Mouse (Mus musculus) forebrain, embryonic 14.5 days (tissue): Measurements from ENCODE around the gene Clmn. TPM values are rescaled to one million over a fixed set of nuclear protein-coding genes. Genes with fewer than 3 reads are reported as not detected.

ENCODE experiments used
- ATAC-seq: fragments of 200-750 bp; cut with Nextera tagmentation; 2 replicates; pipeline ENCODE4 v1.8.0; 2017; ENCODE audit warnings: mild to moderate bottlenecking, moderate library complexity
- DNase-seq: peaks from one replicate; pipeline ENCODE4 v3.0.0-alpha.2; 2015; ENCODE audit warnings: low spot score
- H3K27ac ChIP-seq: fragments of 300-500 bp; sonication (generic); 2 replicates; pipeline ENCODE4 v1.5.1; 2014; ENCODE audit warnings: low read depth, mild to moderate bottlenecking, control low read depth, low read length, moderate library complexity
- H3K27me3 ChIP-seq: fragments of 300-500 bp; sonication (generic); replicated peaks from 2 replicates; pipeline ENCODE4 v1.6.1; 2014; ENCODE audit warnings: low read length, control low read depth, mixed read lengths; ENCODE audit not compliant: control insufficient read depth, insufficient read depth
- H3K36me3 ChIP-seq: fragments of 300-500 bp; sonication (generic); 2 replicates; pipeline ENCODE4 v1.6.1; 2014; ENCODE audit warnings: low read length, control low read depth; ENCODE audit not compliant: control insufficient read depth, insufficient read depth
- H3K4me1 ChIP-seq: fragments of 300-500 bp; sonication (generic); 2 replicates; pipeline ENCODE4 v1.6.1; 2014; ENCODE audit warnings: antibody characterized with exemption, low read length, control low read depth; ENCODE audit not compliant: control insufficient read depth, insufficient read depth
- H3K4me2 ChIP-seq: fragments of 300-500 bp; sonication (generic); 2 replicates; pipeline ENCODE4 v1.6.1; 2014; ENCODE audit warnings: mild to moderate bottlenecking, control low read depth, low read length
- H3K4me3 ChIP-seq: fragments of 300-500 bp; sonication (generic); 2 replicates; pipeline ENCODE4 v1.5.1; 2014; ENCODE audit warnings: low read depth, low read length, control low read depth
- H3K9ac ChIP-seq: fragments of 300-500 bp; sonication (generic); 2 replicates; pipeline ENCODE4 v1.6.1; 2014; ENCODE audit warnings: mild to moderate bottlenecking, low read length, control low read depth, moderate library complexity
- H3K9me3 ChIP-seq: fragments of 300-500 bp; sonication (generic); replicated peaks from 2 replicates; pipeline ENCODE4 v1.6.1; 2016; ENCODE audit warnings: low read length, control low read depth, mixed read lengths; ENCODE audit not compliant: control insufficient read depth
- WGBS: fragments of 180-500 bp; shearing (Covaris S2); extraction: QIAGEN DNeasy Blood & Tissue Kit; methylation state at CpG from one replicate; pipeline ENCODE4 v1.1.7; 2014; 5-methylcytosine and 5-hydroxymethylcytosine counted together
- polyA plus RNA-seq: library from polyadenylated mRNA; unstranded; fragments of >200 nt; fragmentation: Nextera tagmentation; extraction: Ambion mirVana; gene quantifications from 2 replicates; pipeline ENCODE4 v1.2.1, GENCODE M21; 2014

The Clmn gene
- polyA plus RNA-seq, 1 experiment from 2014 or later, result 0.33 TPM

DNA sequence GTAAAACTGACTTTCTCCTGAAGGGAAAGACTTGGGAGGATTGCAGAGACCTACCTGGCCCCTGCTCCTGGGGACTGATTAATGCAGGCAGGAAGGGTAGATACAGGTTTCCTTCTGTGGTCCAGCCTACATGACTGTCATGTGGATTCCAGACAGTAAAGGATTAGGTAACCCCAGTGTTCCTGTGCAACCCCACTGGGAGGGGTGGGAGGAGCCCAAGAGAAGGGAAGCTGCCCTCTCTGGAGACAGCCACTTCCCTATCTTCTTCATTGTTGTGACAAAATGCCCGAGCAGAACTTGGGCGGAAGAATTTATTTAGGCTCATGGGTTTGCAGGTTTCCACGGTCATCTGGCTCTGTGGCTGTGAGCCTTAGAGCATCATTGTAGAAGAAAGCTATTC lies 3.6 kb upstream of the Clmn start:
- WGBS, result 93% methylated on average over 3 of the region's 3 CpGs
- DNase-seq, result no peak
- Histone ChIP-seq H3K27me3 (no peaks in the 10 kb centered on the region), H3K27ac (no peak overlapping the region), H3K9me3 (no peaks in the 10 kb centered on the region), H3K9ac (no peak overlapping the region), H3K4me1 (no peaks in the 10 kb centered on the region), H3K4me2 (no peak overlapping the region), H3K4me3 (no peak overlapping the region), H3K36me3 (no peaks in the 10 kb centered on the region)
- no peak for ATAC-seq

DNA sequence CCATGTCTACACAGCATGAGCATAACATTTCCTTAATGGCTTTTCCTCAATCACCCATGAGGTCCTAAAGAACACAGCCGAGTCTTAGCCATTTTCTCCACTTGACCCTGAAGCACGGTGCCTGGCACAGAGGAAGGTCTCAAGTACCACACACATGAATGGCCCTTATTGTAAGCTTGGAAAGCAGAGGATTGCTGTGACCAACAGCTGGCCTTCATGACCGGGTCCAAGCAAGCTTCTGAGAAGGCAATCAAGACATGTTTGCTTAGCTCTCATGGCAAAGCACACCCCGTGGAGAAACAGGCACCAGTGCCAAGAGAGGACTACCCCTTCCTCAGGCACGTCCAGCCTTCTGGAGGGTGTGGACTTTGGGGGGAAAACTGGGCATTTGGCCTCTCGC lies 3.0 kb upstream of the Clmn start:
- no peak overlapping the region for H3K9ac ChIP-seq
- 84% methylated on average over 6 of the region's 6 CpGs for WGBS
- no peak for DNase-seq

DNA sequence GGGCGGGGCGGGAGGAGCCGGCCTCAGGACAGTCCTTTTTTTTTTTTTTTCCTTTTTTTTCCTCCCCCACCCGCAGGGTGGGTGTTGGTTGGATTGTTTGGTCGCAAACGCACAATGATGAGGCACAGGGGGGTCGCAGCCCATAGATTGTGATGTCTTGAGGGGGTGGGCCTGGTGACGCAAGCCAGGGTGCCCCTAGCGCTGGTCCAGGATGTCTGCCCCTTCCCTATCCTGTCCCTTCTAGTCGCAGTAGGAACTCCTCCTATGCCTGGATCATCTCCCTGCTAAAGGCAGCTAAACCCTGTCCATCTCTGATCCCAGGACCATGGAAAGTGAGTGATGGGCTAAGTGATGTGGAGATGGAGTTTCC lies 275 bp upstream of the Clmn start:
- Histone ChIP-seq H3K4me1 (no peaks in the 10 kb centered on the region), H3K9ac (peak overlapping the region; percentile 83), H3K4me2 (peak overlapping the region; percentile 85), H3K36me3 (no peaks in the 10 kb centered on the region), H3K27me3 (no peaks in the 10 kb centered on the region), H3K9me3 (no peaks in the 10 kb centered on the region), H3K4me3 (peak overlapping the region; percentile 65), H3K27ac (no peak overlapping the region)
- 0% methylated on average over 7 of the region's 10 CpGs for WGBS
- ATAC-seq, result peak; percentile 68
- peak; percentile 29 for DNase-seq

More for the DNA sequence above, 3.0 kb upstream of the Clmn start:
- no peak overlapping the region for H3K27ac ChIP-seq
- no peaks in the 10 kb centered on the region for H3K9me3 ChIP-seq
- no peaks in the 10 kb centered on the region for H3K27me3 ChIP-seq
- no peaks in the 10 kb centered on the region for H3K36me3 ChIP-seq
- H3K4me1 ChIP-seq, result no peaks in the 10 kb centered on the region
- H3K4me3 ChIP-seq, result no peak overlapping the region
- no peak for ATAC-seq
- H3K4me2 ChIP-seq, result no peak overlapping the region

DNA sequence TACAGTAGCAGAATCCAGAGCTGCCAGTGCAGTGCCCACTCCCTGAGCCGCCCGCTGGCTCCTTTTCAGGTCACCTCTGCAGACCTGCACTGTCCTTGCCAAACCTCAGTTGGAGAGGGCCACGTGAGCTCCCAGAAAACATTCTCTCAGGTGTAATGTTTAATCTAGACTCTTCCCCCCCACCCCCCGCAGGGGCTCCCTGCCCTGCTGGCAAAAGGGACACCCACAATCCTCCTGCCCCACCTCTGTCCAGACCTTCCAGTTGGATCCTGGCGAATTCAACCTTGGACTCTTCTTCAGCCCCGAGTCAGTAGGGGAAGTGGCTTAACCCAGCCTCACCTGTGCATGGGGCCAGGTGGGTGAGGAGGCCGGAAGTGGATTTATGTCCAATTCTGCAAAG lies 1.2 kb downstream of the Clmn start:
- ATAC-seq (no peak), DNase-seq (no peak)
- WGBS, result 78% methylated on average over 7 of the region's 7 CpGs
- Histone ChIP-seq H3K4me2 (no peak overlapping the region), H3K4me1 (peaks cover 2% of the 10 kb centered on the region; the same call in 1 of the 2 replicates), H3K4me3 (no peak overlapping the region), H3K27me3 (no peaks in the 10 kb centered on the region), H3K9ac (no peak overlapping the region), H3K27ac (no peak overlapping the region), H3K36me3 (no peaks in the 10 kb centered on the region), H3K9me3 (no peaks in the 10 kb centered on the region)

DNA sequence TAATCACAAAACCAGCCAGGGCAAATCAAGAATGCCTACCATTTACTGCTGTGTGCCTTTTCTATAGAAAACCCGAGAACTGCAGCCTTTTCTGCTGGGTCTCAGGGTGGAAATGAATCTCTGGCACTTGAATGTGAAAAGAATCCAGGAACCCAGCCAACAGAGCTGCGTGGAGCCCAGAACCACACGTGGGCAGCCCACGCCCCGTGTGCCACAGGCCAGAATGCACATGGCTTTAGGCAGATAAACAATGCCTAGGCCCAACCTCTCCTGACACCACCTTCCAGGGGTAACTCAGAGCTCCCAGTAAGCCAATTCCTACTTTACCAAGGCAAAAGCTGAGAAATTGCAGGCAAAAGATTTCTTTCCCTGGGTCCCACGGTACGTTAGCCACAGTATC lies 5.7 kb downstream of the Clmn start:
- no peak overlapping the region for H3K4me3 ChIP-seq
- H3K27me3 ChIP-seq, result no peaks in the 10 kb centered on the region
- H3K9ac ChIP-seq, result no peak overlapping the region
- DNase-seq (peak; percentile 38), ATAC-seq (no peak)
- WGBS, result 49% methylated on average over 7 of the region's 7 CpGs
- H3K9me3 ChIP-seq, result no peaks in the 10 kb centered on the region
- 0 out of 2 replicates have a peak overlapping the region, but pooled peaks have one; percentile 27 for H3K27ac ChIP-seq
- no peak overlapping the region for H3K4me2 ChIP-seq
- H3K36me3 ChIP-seq, result no peaks in the 10 kb centered on the region
- peaks cover 2% of the 10 kb centered on the region; the same call in 1 of the 2 replicates for H3K4me1 ChIP-seq

DNA sequence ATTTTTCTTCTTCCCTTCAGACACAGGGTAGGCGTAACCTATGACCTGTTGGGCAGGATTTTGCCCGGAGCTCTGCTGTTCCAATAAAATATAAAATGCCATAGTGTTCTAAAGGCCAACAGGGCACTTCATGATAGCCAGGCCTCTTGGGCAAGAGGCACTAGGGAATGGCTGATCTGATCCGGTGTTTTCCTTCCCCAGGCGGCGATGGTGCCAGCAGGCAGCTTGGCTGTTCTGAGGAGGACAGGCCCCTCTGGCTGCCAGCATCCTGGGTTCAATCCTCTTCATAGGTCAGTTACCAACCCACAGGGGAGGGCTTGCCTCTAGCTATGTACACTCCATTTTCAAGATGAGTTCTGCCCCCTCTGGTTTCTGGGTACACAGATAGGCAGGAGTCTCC lies 6.1 kb downstream of the Clmn start:
- no peaks in the 10 kb centered on the region for H3K9me3 ChIP-seq
- 0 out of 2 replicates have a peak overlapping the region, but pooled peaks have one; percentile 27 for H3K27ac ChIP-seq
- no peak overlapping the region for H3K9ac ChIP-seq
- no peaks in the 10 kb centered on the region for H3K36me3 ChIP-seq
- no peak for ATAC-seq
- 78% methylated on average over 5 of the region's 5 CpGs for WGBS
- H3K4me3 ChIP-seq, result no peak overlapping the region
- DNase-seq, result no peak
- H3K27me3 ChIP-seq, result no peaks in the 10 kb centered on the region
- H3K4me2 ChIP-seq, result no peak overlapping the region
- H3K4me1 ChIP-seq, result peaks cover 2% of the 10 kb centered on the region; the same call in 1 of the 2 replicates

DNA sequence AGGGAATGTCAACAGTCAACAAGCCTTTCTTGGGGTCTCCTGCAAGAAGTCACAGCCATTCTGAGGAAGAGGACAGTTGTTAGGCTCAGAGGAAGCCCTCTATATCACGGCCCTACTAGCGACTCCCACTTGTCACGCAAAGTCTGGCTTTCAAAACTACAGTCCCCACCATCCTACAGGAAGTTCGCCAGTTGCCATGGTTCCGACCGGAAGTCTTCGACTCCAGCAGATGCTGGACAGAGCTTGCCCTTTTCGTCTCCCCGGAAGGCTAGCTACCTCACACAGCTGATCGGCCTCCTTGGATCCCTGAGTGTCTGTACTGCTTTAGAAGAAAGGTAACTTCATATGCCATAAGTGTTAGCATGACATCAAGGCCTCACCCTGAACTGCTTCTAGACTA lies 7.3 kb downstream of the Clmn start:
- H3K4me3 ChIP-seq, result no peak overlapping the region
- no peaks in the 10 kb centered on the region for H3K9me3 ChIP-seq
- H3K4me1 ChIP-seq, result peaks cover 2% of the 10 kb centered on the region; the same call in 1 of the 2 replicates
- ATAC-seq (no peak), DNase-seq (no peak)
- no peak overlapping the region for H3K4me2 ChIP-seq
- H3K9ac ChIP-seq, result no peak overlapping the region
- H3K27ac ChIP-seq, result no peak overlapping the region
- H3K36me3 ChIP-seq, result no peaks in the 10 kb centered on the region
- WGBS, result 89% methylated on average over 10 of the region's 10 CpGs
- no peaks in the 10 kb centered on the region for H3K27me3 ChIP-seq

DNA sequence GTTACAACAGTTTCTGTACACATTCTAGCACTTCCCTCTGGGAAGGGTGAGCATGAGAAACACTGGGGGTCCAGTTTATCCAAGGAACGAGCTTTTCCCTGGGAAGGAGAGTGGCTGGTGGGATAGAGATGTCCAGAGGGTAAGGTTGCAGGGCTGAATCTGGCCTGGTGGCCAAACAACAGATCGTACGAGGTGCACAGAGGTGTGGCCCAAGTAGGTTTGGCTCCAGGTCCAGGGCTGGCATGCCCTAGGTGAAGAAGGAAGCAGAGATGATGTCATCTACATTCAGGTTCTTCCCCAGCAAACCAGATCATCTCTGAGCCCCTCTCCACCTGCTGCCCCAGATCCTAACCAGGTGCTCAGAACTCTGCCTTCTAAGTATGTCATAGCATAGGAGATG lies 8.3 kb downstream of the Clmn start:
- H3K4me1 ChIP-seq, result peaks cover 5% of the 10 kb centered on the region; the same call in 1 of the 2 replicates
- no peak overlapping the region for H3K27ac ChIP-seq
- H3K9ac ChIP-seq, result no peak overlapping the region
- no peak overlapping the region for H3K4me3 ChIP-seq
- no peak overlapping the region for H3K4me2 ChIP-seq
- ATAC-seq, result no peak
- 84% methylated on average over 3 of the region's 3 CpGs for WGBS
- no peaks in the 10 kb centered on the region for H3K36me3 ChIP-seq
- H3K9me3 ChIP-seq, result no peaks in the 10 kb centered on the region
- no peaks in the 10 kb centered on the region for H3K27me3 ChIP-seq
- no peak for DNase-seq

DNA sequence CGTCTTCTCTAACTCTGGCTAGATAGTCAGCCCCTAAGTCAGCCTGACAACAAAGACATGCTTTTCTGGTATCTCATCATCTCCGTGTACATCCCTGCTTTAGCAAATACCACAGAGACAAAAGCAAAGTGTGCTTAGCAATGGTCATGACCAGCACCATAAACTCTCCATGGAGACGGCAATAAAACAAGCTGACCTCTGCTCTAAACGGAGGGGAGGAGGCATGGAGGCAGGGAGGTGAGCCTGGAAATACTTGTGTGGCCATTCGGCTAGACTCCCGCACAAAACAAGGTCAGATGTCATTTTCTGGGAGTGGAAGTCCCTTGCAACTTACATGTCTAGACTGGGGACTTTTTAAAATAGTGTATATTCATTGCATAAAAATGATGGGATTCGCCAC lies 9.3 kb downstream of the Clmn start:
- H3K9ac ChIP-seq, result no peak overlapping the region
- ATAC-seq, result no peak
- H3K27ac ChIP-seq, result no peak overlapping the region
- WGBS, result 89% methylated on average over 7 of the region's 7 CpGs
- DNase-seq, result no peak
- no peak overlapping the region for H3K4me2 ChIP-seq
- H3K4me3 ChIP-seq, result no peak overlapping the region
- peaks cover 5% of the 10 kb centered on the region; the same call in 1 of the 2 replicates for H3K4me1 ChIP-seq
- H3K9me3 ChIP-seq, result no peaks in the 10 kb centered on the region
- no peaks in the 10 kb centered on the region for H3K27me3 ChIP-seq
- H3K36me3 ChIP-seq, result no peaks in the 10 kb centered on the region
